Mouse (Mus musculus) ES-E14 (cell line): ENCODE measurements around the gene Acot1. TPM values are rescaled to one million over a fixed set of nuclear protein-coding genes. Genes with fewer than 3 reads are reported as not detected.
A peak's percentile ranks its signal among the peaks of the same experiment; 100 is the strongest.

Experiments used
- DNase-seq: peaks from one replicate; pipeline ENCODE4 v3.0.0-alpha.2; 2013; ENCODE audit warnings: low read depth, low spot score
- H3K27ac ChIP-seq: 2 replicates; pipeline ENCODE4 v1.5.1; 2012; ENCODE audit warnings: low read depth, mild to moderate bottlenecking, low read length, moderate library complexity, mixed read lengths; ENCODE audit not compliant: poor library complexity, insufficient read depth, severe bottlenecking
- H3K36me3 ChIP-seq: 2 replicates; pipeline ENCODE4 v1.6.1; 2012; ENCODE audit warnings: mild to moderate bottlenecking, low read length, moderate library complexity, mixed read lengths; ENCODE audit not compliant: control insufficient read depth, poor library complexity, insufficient read depth, severe bottlenecking
- H3K4me1 ChIP-seq, 2 experiments: fragments of 150-350 bp in 1 of 2; sonication (generic) in 1 of 2; 2 replicates each; pipeline ENCODE4 v1.6.1; 2012; ENCODE audit warnings: low read length in 2 of 2, mild to moderate bottlenecking in 1 of 2, mixed read lengths in 1 of 2; ENCODE audit not compliant: control insufficient read depth in 2 of 2, insufficient read depth in 2 of 2, poor library complexity in 1 of 2
- H3K4me3 ChIP-seq, 2 experiments: fragments of 150-350 bp in 1 of 2; sonication (generic) in 1 of 2; 2 replicates each; pipeline ENCODE4 v1.5.1; 2012; ENCODE audit warnings: low read length in 2 of 2, low read depth in 1 of 2, mild to moderate bottlenecking in 1 of 2, mixed read lengths in 1 of 2; ENCODE audit not compliant: insufficient read depth in 1 of 2, poor library complexity in 1 of 2, severe bottlenecking in 1 of 2
- H3K9ac ChIP-seq: 2 replicates; pipeline ENCODE4 v1.6.1; 2012; ENCODE audit warnings: low read depth, mild to moderate bottlenecking, low read length, mixed read lengths; ENCODE audit not compliant: poor library complexity, insufficient read depth, severe bottlenecking
- H3K9me3 ChIP-seq: fragments of 150-350 bp; sonication (generic); 2 replicates; pipeline ENCODE4 v1.6.1; 2012; ENCODE audit warnings: low read depth, mild to moderate bottlenecking, low read length; ENCODE audit not compliant: control insufficient read depth, insufficient read depth
- CHD2 ChIP-seq: IDR thresholded peaks from 2 replicates; pipeline ENCODE4 v1.6.1; 2014; ENCODE audit warnings: mild to moderate bottlenecking, low read depth, low read length, inconsistent platforms
- HCFC1 ChIP-seq: IDR thresholded peaks from 2 replicates; pipeline ENCODE4 v1.6.1; 2012; ENCODE audit warnings: low read length, inconsistent platforms, borderline replicate concordance; ENCODE audit not compliant: insufficient read depth
- MAFK ChIP-seq: IDR thresholded peaks from 2 replicates; pipeline ENCODE4 v1.6.1; 2014; ENCODE audit warnings: mild to moderate bottlenecking, low read depth, low read length, inconsistent platforms; ENCODE audit not compliant: insufficient read depth
- ZC3H11A ChIP-seq: IDR thresholded peaks from 2 replicates; pipeline ENCODE4 v1.6.1; 2012; ENCODE audit warnings: low read depth, mild to moderate bottlenecking, inconsistent platforms, low read length, borderline replicate concordance
- ZNF384 ChIP-seq: IDR thresholded peaks from 2 replicates; pipeline ENCODE4 v1.6.1; 2012; ENCODE audit warnings: low read depth, low read length, inconsistent platforms
- in situ Hi-C, 2 experiments: fragments of 600-800 bp; cut with MboI; formaldehyde crosslinking; loops; one replicate each; pipeline ENCODE4 v1.15.1; 2025; ENCODE audit warnings: low sequenced_read_pairs in 2 of 2, inconsistent platforms in 1 of 2; ENCODE audit not compliant: unreplicated experiment in 2 of 2
- total RNA-seq: library from RNA; depleted of rRNA; stranded (reverse); fragments of 300-350 nt; gene quantifications from 2 replicates; pipeline ENCODE4 v1.2.3, GENCODE M21; 2012

The Acot1 gene
- total RNA-seq, 1 experiment, result 10.2 TPM

GRCm38 (mm10) chr12:84003866-84004265 is 5.4 kb upstream of the Acot1 start:
- no peak overlapping the region for H3K4me3 ChIP-seq
- peaks cover 2% of the 10 kb centered on the region; the same call in 1 of the 2 replicates for H3K9me3 ChIP-seq
- no peak overlapping the region for H3K27ac ChIP-seq
- TF ChIP-seq HCFC1 (no peak), ZNF384 (no peak)
- no peaks in the 10 kb centered on the region for H3K36me3 ChIP-seq
- no peak overlapping the region for H3K9ac ChIP-seq
- H3K4me1 ChIP-seq, result no peaks in the 10 kb centered on the region
- in situ Hi-C loops, result no loop called here
- DNase-seq, result no peak

- peak overlapping the region; percentile 28; the same call in 1 of the 2 replicates for H3K27ac ChIP-seq
Observed at GRCm38 (mm10) chr12:84008251-84008650, 1.0 kb upstream of the Acot1 start.

GRCm38 (mm10) chr12:84008729-84009128 is 561 bp upstream of the Acot1 start:
- Histone ChIP-seq H3K27ac (no peak overlapping the region), H3K36me3 (no peaks in the 10 kb centered on the region; the same call in 1 of the 2 replicates), H3K9me3 (no peaks in the 10 kb centered on the region), H3K4me3 (peak overlapping the region in 1 of 2 experiments; percentile 54; a peak in 2 of 4 replicates), H3K9ac (no peak overlapping the region), H3K4me1 (no peaks in the 10 kb centered on the region)
- TF ChIP-seq MAFK (no peak), ZC3H11A (no peak), ZNF384 (no peak), CHD2 (no peak), HCFC1 (no peak)
- in situ Hi-C loops, result no loop called here
- DNase-seq, result no peak

More at GRCm38 (mm10) chr12:84008251-84008650, 1.0 kb upstream of the Acot1 start:
- Histone ChIP-seq H3K4me1 (no peaks in the 10 kb centered on the region), H3K4me3 (no peak overlapping the region), H3K9ac (no peak overlapping the region), H3K36me3 (no peaks in the 10 kb centered on the region; the same call in 1 of the 2 replicates), H3K9me3 (peaks cover 2% of the 10 kb centered on the region; the same call in 1 of the 2 replicates)
- in situ Hi-C loops, result no loop called here
- no peak for DNase-seq
- no peak for TF ChIP-seq CHD2
- TF ChIP-seq ZNF384, result no peak
- TF ChIP-seq MAFK, result no peak
- TF ChIP-seq HCFC1, result no peak
- TF ChIP-seq ZC3H11A, result no peak

DNA sequence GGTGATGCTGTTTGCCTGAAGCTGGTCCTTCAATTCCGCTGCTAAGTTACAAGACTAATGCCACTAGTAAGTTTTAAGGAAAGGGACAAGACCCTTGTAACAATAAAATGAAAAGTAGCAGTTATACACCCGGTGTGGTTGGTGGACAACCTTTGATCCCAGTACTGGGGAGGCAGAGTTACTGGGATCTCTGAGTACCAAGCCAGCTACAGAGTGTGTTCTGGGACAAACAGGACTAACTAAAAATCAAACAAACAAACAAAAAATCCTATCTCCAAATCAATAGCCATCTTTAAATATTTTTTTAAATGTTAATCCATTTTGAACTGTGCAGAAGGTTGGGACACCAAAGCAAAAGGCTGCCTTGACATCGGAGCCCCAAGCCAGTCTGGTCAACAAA is 911 bp downstream of the Acot1 start:
- in situ Hi-C loops, result no loop called here

More for the DNA sequence above, 911 bp downstream of the Acot1 start:
- Histone ChIP-seq H3K36me3 (no peaks in the 10 kb centered on the region; the same call in 1 of the 2 replicates), H3K27ac (no peak overlapping the region), H3K9ac (no peak overlapping the region), H3K4me3 (peak overlapping the region in 1 of 2 experiments; percentile 54; a peak in 2 of 4 replicates), H3K9me3 (no peaks in the 10 kb centered on the region), H3K4me1 (no peaks in the 10 kb centered on the region)
- TF ChIP-seq CHD2, result no peak
- TF ChIP-seq HCFC1, result no peak
- TF ChIP-seq ZNF384, result no peak
- TF ChIP-seq MAFK, result no peak
- no peak for TF ChIP-seq ZC3H11A
- DNase-seq, result no peak
